Mouse (Mus musculus): ENCODE measurements at regions not wholly inside any gene's neighbourhood (a gene's known extent, or its start where the extent isn't known, plus 50 kb on each side); places are given as distances from the start of the nearest gene placed in this dataset.
"Not testable (repeated sequence)": the region's sequence is repeated elsewhere in the genome, so short reads cannot be mapped to it uniquely, and the experiment has no call there.

- no peak for DNase-seq (ENCODE audit: low spot score)
Measured at GRCm38 (mm10) chr16:82899611-82900010, 71.4 kb downstream of the Gm21833 start.

GRCm38 (mm10) chr16:82920533-82920932, 92.4 kb downstream of the Gm21833 start:
- DNase-seq (ENCODE audit: low spot score): no peak

- DNase-seq (ENCODE audit: low spot score): not testable (repeated sequence)
Measured at GRCm38 (mm10) chr16:82958951-82959350, 130.8 kb downstream of the Gm21833 start.

- no peak for DNase-seq (ENCODE audit: low spot score)
Measured at GRCm38 (mm10) chr16:82991705-82992104, 163.5 kb downstream of the Gm21833 start.

- no peak for DNase-seq (ENCODE audit: low spot score)
Measured at GRCm38 (mm10) chr16:82997861-82998260, 169.7 kb downstream of the Gm21833 start.

GRCm38 (mm10) chr16:83021311-83021710, 193.1 kb downstream of the Gm21833 start:
- no peak for DNase-seq (ENCODE audit: low spot score)

- no peak for DNase-seq (ENCODE audit: low spot score)
Measured at GRCm38 (mm10) chr16:83063423-83063822, 235.2 kb downstream of the Gm21833 start.

- no peak for DNase-seq (ENCODE audit: low spot score)
Measured at GRCm38 (mm10) chr16:83071488-83071887, 243.3 kb downstream of the Gm21833 start.

GRCm38 (mm10) chr16:83092059-83092458, 263.9 kb downstream of the Gm21833 start:
- peak; percentile 19 for DNase-seq (ENCODE audit: low spot score)

- DNase-seq (ENCODE audit: low spot score): no peak
Measured at GRCm38 (mm10) chr16:83111128-83111527, 282.9 kb downstream of the Gm21833 start.

- DNase-seq (ENCODE audit: low spot score): no peak
Measured at GRCm38 (mm10) chr16:83131876-83132275, 303.7 kb downstream of the Gm21833 start.

GRCm38 (mm10) chr16:83173021-83173420, 344.8 kb downstream of the Gm21833 start:
- DNase-seq (ENCODE audit: low spot score): no peak

GRCm38 (mm10) chr16:83193441-83193953, 365.3 kb downstream of the Gm21833 start:
- no peak for DNase-seq (ENCODE audit: low spot score)

- DNase-seq (ENCODE audit: low spot score): no peak
Measured at GRCm38 (mm10) chr16:83197812-83198211, 369.6 kb downstream of the Gm21833 start.
